Comparison of ENCODE assay signal across 13 mouse cellular contexts in genomic region chr2:116988953-116989674, GRCm38 (mm10).
DNase-seq lines count a peak whose midpoint lies in the region; ATAC-seq and TF ChIP-seq lines count a peak whose summit lies in the region.
"Had no signal": no experiment of that assay in that cellular context is flagged by ENCODE, and none has a peak within 500 bp of the region (broad histone marks: within the 10 kb centered on the region; RNA-seq: fewer than 3 reads in every experiment).

No protein-coding gene starts in this region.

- no peak overlapping the region for H3K4me3 ChIP-seq in lung, adult 2 months (replicated peaks; ENCODE audit: extremely low read depth, low read depth, low read length)
- H3K4me3 ChIP-seq in MEL (ENCODE audit: control insufficient read depth in 1 of 2, insufficient read depth in 1 of 2, low read depth in 2 of 2, low read length in 2 of 2): 0 out of 4 replicates have a peak overlapping the region, but pooled peaks of 1 of the 2 experiments have one; percentile 19
- no peak overlapping the region for H3K4me3 ChIP-seq in liver, embryonic 11.5 days (ENCODE audit: low read depth, low read length)
- H3K4me3 ChIP-seq in intestine, embryonic 15.5 days (replicated peaks): no peak overlapping the region
- H3K4me3 ChIP-seq: embryonic facial prominence, embryonic 13.5 days; left cerebral cortex, adult 2 months; liver, embryonic 13.5 days had no signal

- no peak overlapping the region for H3K9ac ChIP-seq in MEL (ENCODE audit: control insufficient read depth, low read depth, low read length, poor library complexity, severe bottlenecking)
- no peak overlapping the region for H3K9ac ChIP-seq in liver, embryonic 11.5 days (ENCODE audit: low read depth, low read length)
- H3K9ac ChIP-seq in intestine, embryonic 15.5 days: no peak overlapping the region
- H3K9ac ChIP-seq: embryonic facial prominence, embryonic 13.5 days; liver, embryonic 13.5 days had no signal

- peak overlapping the region; percentile 56; the same call in 1 of the 2 replicates for H3K27ac ChIP-seq in MEL (ENCODE audit: control insufficient read depth, low read depth, low read length)
- no peak overlapping the region for H3K27ac ChIP-seq in liver, embryonic 11.5 days (ENCODE audit: low read depth, low read length)
- no peak overlapping the region for H3K27ac ChIP-seq in intestine, embryonic 15.5 days
- H3K27ac ChIP-seq: embryonic facial prominence, embryonic 13.5 days; left cerebral cortex, adult 2 months; liver, embryonic 13.5 days had no signal

- TF ChIP-seq POLR2A in lung, adult 2 months (IDR thresholded peaks at IDR 0.05; ENCODE audit: borderline replicate concordance, extremely low read depth, low read depth, low read length): no peak
- TF ChIP-seq POLR2A in MEL (IDR thresholded peaks at IDR 0.05; ENCODE audit: control insufficient read depth in 1 of 2, insufficient read depth in 1 of 2, low read depth in 1 of 2, low read length in 2 of 2, poor library complexity in 1 of 2): no peak

- peak; percentile 37 to 68 for TF ChIP-seq EP300 in MEL (IDR thresholded peaks at IDR 0.05; ENCODE audit: low read depth in 1 of 2, low read length in 2 of 2)

- H3K9me3 ChIP-seq in MEL (replicated peaks; ENCODE audit: insufficient read depth, low read length): no peaks in the 10 kb centered on the region
- no peaks in the 10 kb centered on the region for H3K9me3 ChIP-seq in liver, embryonic 11.5 days (ENCODE audit: control insufficient read depth, low read length)
- no peaks in the 10 kb centered on the region for H3K9me3 ChIP-seq in intestine, embryonic 15.5 days
- H3K9me3 ChIP-seq: embryonic facial prominence, embryonic 13.5 days; liver, embryonic 13.5 days had no signal

- peak; percentile 20; the same call in 1 of the 2 replicates for ATAC-seq in liver, embryonic 11.5 days (replicated peaks; ENCODE audit: low FRiP score)
- peak; percentile 93 for ATAC-seq in neutrophil, adult 5-6 weeks (ENCODE audit: extremely low read depth, insufficient number of reproducible peaks, low FRiP score, poor library complexity, severe bottlenecking)
- no peak for ATAC-seq in intestine, embryonic 15.5 days
- ATAC-seq: intestine, embryonic 16.5 days had no signal

- TF ChIP-seq CTCF in lung, adult 2 months (IDR thresholded peaks at IDR 0.05; ENCODE audit: insufficient read depth, low read length): no peak
- TF ChIP-seq CTCF in MEL (IDR thresholded peaks at IDR 0.05 in 2 of 3, conservative IDR thresholded peaks at IDR 0.05 in 1 of 3; ENCODE audit: control insufficient read depth in 1 of 3, insufficient read depth in 1 of 3, low read depth in 2 of 3, low read length in 3 of 3, poor library complexity in 1 of 3, severe bottlenecking in 1 of 3): no peak

- H3K27me3 ChIP-seq in MEL (ENCODE audit: control insufficient read depth in 1 of 2, insufficient read depth in 2 of 2, low read length in 2 of 2): no peaks in the 10 kb centered on the region
- no peaks in the 10 kb centered on the region for H3K27me3 ChIP-seq in liver, embryonic 11.5 days (replicated peaks; ENCODE audit: control insufficient read depth, insufficient read depth, low read length)
- no peaks in the 10 kb centered on the region for H3K27me3 ChIP-seq in intestine, embryonic 15.5 days (replicated peaks)
- H3K27me3 ChIP-seq: embryonic facial prominence, embryonic 13.5 days; liver, embryonic 13.5 days had no signal

- no peak for TF ChIP-seq RAD21 in MEL (IDR thresholded peaks at IDR 0.05; ENCODE audit: low read depth, low read length)

- H3K4me1 ChIP-seq in lung, adult 2 months (ENCODE audit: control insufficient read depth, insufficient read depth, low read length): peaks cover 6% of the 10 kb centered on the region
- H3K4me1 ChIP-seq in MEL (ENCODE audit: control insufficient read depth in 1 of 2, insufficient read depth in 2 of 2, low read length in 2 of 2): peaks cover 0 to 26% of the 10 kb centered on the region in 2 experiments; a peak in 2 of 4 replicates
- no peaks in the 10 kb centered on the region; the same call in 1 of the 2 replicates for H3K4me1 ChIP-seq in liver, embryonic 11.5 days (replicated peaks; ENCODE audit: control insufficient read depth, insufficient read depth, low read length)
- no peaks in the 10 kb centered on the region for H3K4me1 ChIP-seq in intestine, embryonic 15.5 days (replicated peaks)

- DNase-seq in lung, postnatal 36 days: peak; percentile 43
- DNase-seq in lung, adult 2 months: no peak
- peak; percentile 69 for DNase-seq in MEL (ENCODE audit: low read depth, low spot score)
- DNase-seq in liver, embryonic 11.5 days (ENCODE audit: low spot score): no peak
- DNase-seq in adrenal gland, postnatal 14 days: no peak
- DNase-seq: cerebellum, postnatal 14 days; kidney, postnatal 25 days; liver, embryonic 13.5 days had no signal

- H3K36me3 ChIP-seq in MEL (ENCODE audit: control insufficient read depth in 1 of 2, insufficient read depth in 2 of 2, low read length in 2 of 2): peaks cover 0 to 36% of the 10 kb centered on the region in 2 experiments; a peak in 2 of 4 replicates
- no peaks in the 10 kb centered on the region for H3K36me3 ChIP-seq in liver, embryonic 11.5 days (ENCODE audit: control insufficient read depth, insufficient read depth, low read length)
- no peaks in the 10 kb centered on the region for H3K36me3 ChIP-seq in intestine, embryonic 15.5 days
- H3K36me3 ChIP-seq: embryonic facial prominence, embryonic 13.5 days; liver, embryonic 13.5 days had no signal

- H3K79me2 ChIP-seq in MEL (ENCODE audit: control insufficient read depth, insufficient read depth, low read length, poor library complexity): no peaks in the 10 kb centered on the region

- 78% methylated on average over 8 of the region's 8 CpGs for WGBS in lung, adult 2 months
- 53% methylated on average over 8 of the region's 8 CpGs for WGBS in liver, embryonic 11.5 days
- WGBS in intestine, embryonic 15.5 days: 88% methylated on average over 8 of the region's 8 CpGs

- no peak overlapping the region for H3K4me2 ChIP-seq in liver, embryonic 11.5 days
- H3K4me2 ChIP-seq in intestine, embryonic 15.5 days (replicated peaks): no peak overlapping the region
- H3K4me2 ChIP-seq: embryonic facial prominence, embryonic 13.5 days; liver, embryonic 13.5 days had no signal

TF ChIP-seq in MEL, 35 proteins besides CTCF, POLR2A, EP300 and RAD21:
- TF ChIP-seq SMC3 (IDR thresholded peaks at IDR 0.05; ENCODE audit: low read depth, low read length): no peak
- peak; percentile 83; the same call in 1 of the 2 replicates for TF ChIP-seq JUND (IDR thresholded peaks at IDR 0.05; ENCODE audit: low read depth, low read length)
- peak; percentile 22 for TF ChIP-seq TAL1 (IDR thresholded peaks at IDR 0.05; ENCODE audit: low read length)

Comparison
In these comparisons a context has a peak if more than half of its experiments do, and no peak if none do; other contexts are left out.
1. DNase-seq: peak in lung, postnatal 36 days (single experiment) and MEL (single experiment); none in lung, adult 2 months (single experiment), liver, embryonic 11.5 days (single experiment) and adrenal gland, postnatal 14 days (single experiment).